Mouse (Mus musculus) thymus, postnatal 4 days (tissue): ENCODE measurements around the gene Rhox3h.
"Not testable (repeated sequence)": the region's sequence is repeated elsewhere in the genome, so short reads cannot be mapped to it uniquely, and the experiment has no call there.

Experiments
- DNase-seq: peaks from one replicate; pipeline ENCODE4 v3.0.0; 2021

Rhox3h gene

DNA sequence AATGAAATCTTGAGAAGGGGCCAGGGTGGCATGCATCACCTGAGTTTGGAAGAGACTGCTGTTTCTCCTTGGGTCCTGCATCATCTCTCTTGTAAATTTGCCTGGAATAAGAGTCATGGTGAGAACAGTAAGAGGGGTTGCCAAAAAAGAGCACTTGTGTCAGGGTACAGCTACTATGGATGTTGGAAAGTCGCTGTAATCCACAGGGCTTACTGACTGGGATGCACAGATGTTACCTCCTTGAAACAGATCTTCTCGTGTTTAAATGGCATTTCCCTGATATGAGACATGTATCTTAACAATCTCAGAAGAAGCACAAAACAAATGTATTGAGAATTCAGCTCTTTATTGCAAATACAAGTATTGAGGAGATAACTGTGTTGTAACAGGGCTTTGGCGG is at the start of gene Rhox3h:
Rhox3h (minus strand) TSS at position 101 of the 400 bp plus-strand sequence.
- DNase-seq: not testable (repeated sequence)

DNA sequence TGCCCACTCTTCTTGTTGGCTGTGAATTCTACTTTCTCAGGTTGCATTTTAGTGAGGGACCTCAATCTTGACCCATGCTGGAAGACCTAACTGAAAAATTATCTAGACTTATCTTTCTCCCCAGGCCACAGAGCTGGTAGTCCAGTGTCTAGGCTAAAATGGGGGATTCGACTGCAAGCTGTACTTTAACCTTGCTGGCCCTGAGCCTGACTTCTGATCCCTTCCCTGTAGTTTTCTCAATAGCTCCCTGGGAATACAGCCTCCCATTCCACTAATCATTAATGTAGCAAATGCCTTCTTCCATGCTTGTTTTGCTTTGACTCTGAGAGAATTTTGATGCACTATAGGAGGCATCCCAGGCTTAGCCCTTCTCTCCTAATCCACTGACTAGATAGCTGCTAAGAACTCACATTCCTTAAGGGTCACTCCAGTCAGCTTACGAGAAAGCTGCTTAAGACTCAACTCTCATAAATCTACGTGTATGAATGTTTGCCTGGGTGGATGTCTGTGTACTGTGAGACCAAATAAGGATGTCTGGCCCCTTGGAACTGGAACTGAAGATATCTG is 33.3 kb upstream of the Rhox3h start:
- no peak for DNase-seq

GRCm38 (mm10) chrX:37692261-37692660 is 23.7 kb upstream of the Rhox3h start:
- no peak for DNase-seq

DNA sequence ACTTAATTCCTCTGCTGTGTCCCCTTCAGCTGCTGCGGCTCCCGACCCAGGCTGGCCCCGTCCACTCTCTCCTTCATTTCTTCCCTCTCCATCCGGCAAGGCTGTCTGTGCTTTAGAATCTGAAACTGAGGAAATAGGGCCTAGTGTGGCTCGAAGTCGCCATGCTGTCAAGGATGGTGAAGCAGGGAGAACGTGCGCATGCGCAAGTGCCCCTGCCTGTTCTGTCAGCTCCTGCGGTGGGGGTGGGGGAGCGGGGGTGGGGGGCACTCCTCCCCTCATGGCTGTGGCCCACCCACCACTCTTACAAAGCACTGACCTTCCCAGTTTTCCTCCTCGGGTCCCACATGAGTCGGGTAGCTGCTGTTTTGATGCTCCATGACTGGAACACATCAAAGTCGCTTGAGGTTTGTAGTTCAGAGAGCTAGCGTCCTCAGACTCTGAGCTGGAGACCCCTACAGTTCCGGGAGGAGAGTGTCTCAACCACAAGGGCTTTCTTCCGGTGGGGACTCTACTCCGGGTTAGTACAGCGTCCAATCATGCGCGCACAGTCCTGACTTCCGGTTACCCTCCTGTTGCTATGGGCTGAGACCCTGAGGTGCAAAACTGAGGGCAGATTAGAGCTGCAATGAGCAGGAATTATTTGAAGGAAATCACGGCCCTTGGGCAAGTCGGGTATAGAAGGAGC is 14.6 kb upstream of the Rhox3h start:
- no peak for DNase-seq

DNA sequence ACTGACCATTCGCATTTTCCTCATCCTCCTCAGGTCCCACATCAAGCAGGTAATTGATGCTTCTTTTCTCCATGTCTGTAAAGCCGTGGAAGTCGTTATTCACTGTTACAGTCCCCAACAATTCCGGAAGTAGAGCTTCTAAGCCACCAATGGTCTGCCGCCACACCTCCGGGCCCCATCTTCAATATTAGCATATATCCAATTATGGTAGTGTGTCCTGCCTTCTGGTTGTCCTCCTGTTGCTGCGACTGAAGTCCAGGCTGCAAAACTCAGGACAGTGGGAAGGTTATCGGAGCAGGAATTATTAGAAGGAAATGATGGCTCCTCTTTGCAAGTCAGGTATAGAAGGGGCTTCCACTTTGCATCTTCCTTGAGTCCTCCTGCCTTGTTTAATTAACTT is 4.6 kb upstream of the Rhox3h start, which contains the start of gene Rhox2h:
Rhox2h (minus strand) TSS at position 101 of the 400 bp plus-strand sequence.
- not testable (repeated sequence) for DNase-seq

DNA sequence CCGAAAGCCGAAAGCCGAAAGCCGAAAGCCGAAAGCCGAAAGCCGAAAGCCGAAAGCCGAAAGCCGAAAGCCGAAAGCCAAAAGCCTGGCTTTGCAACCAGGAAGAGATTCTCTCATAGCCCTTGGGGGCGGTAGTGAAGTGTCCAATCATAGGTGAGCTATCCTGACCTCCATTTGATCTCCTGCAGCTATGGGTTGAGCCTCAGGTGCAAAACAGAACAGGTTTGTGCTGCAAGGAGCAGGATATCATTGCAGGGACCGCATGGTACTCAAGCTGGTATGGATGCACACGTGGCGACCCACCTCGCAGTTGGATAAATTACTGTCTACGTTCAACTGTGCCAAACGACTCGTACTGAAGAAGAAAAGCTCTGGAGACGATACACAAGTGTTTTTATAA is 17.3 kb downstream of the Rhox3h start, which contains the start of gene Rhox4g:
Rhox4g (minus strand) TSS at position 101 of the 400 bp plus-strand sequence.
- not testable (repeated sequence) for DNase-seq

GRCm38 (mm10) chrX:37643370-37643769 is 25.2 kb downstream of the Rhox3h start, which contains the start of gene Rhox2g:
Gene Rhox2g (minus strand): TSS chrX:37643470.
- DNase-seq: not testable (repeated sequence)

DNA sequence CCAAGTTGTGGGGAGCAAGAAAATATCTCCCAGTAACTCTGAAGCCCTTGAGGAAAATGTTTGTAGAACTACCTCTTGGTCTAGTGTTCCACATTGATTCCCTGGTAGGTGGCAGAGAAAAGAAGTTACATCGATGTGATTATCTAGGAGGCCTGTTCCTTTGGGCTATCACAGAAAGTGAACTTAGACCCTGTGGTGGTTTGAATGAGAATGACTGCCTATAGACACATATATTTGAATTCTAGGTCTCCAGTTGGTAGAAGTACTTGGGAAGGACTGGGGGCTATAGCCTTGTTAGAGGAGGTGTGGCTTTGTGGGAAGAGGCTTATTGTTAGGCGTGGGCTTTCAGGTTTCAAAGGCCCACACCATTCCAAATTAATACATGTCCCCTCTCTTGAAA is 40.1 kb downstream of the Rhox3h start, which contains the start of gene Rhox3g:
Rhox3g (minus strand) TSS at position 101 of the 400 bp plus-strand sequence.
- not testable (repeated sequence) for DNase-seq
